Mouse (Mus musculus) liver, embryonic 15.5 days (tissue): ENCODE results near the gene Slco2a1. TPM values are rescaled to one million over a fixed set of nuclear protein-coding genes. Genes with fewer than 3 reads are reported as not detected.

Experiments
- ATAC-seq: fragments of 200-750 bp; cut with Nextera tagmentation; 2 replicates; pipeline ENCODE4 v1.8.0; 2017; ENCODE audit warnings: moderate number of reproducible peaks, mild to moderate bottlenecking, moderate library complexity; ENCODE audit not compliant: insufficient read depth
- H3K27ac ChIP-seq: fragments of 300-500 bp; sonication (generic); replicated peaks from 2 replicates; pipeline ENCODE4 v1.5.1; 2015; ENCODE audit warnings: mild to moderate bottlenecking, inconsistent platforms
- H3K27me3 ChIP-seq: fragments of 300-500 bp; sonication (generic); 2 replicates; pipeline ENCODE4 v1.6.1; 2015; ENCODE audit warnings: mild to moderate bottlenecking, inconsistent platforms
- H3K36me3 ChIP-seq: fragments of 300-500 bp; sonication (generic); replicated peaks from 2 replicates; pipeline ENCODE4 v1.6.1; 2015; ENCODE audit warnings: moderate library complexity, mild to moderate bottlenecking, inconsistent platforms
- H3K4me1 ChIP-seq: fragments of 300-500 bp; sonication (generic); replicated peaks from 2 replicates; pipeline ENCODE4 v1.6.1; 2015; ENCODE audit warnings: inconsistent platforms
- H3K4me2 ChIP-seq: fragments of 300-500 bp; sonication (generic); 2 replicates; pipeline ENCODE4 v1.6.1; 2015; ENCODE audit warnings: moderate library complexity, mild to moderate bottlenecking, inconsistent platforms
- H3K4me3 ChIP-seq: fragments of 300-500 bp; sonication (generic); replicated peaks from 2 replicates; pipeline ENCODE4 v1.5.1; 2015; ENCODE audit warnings: mild to moderate bottlenecking, inconsistent platforms
- H3K9ac ChIP-seq: fragments of 300-500 bp; sonication (generic); 2 replicates; pipeline ENCODE4 v1.6.1; 2015; ENCODE audit warnings: moderate library complexity, mild to moderate bottlenecking, inconsistent platforms
- H3K9me3 ChIP-seq: fragments of 300-500 bp; sonication (generic); replicated peaks from 2 replicates; pipeline ENCODE4 v1.6.1; 2016; ENCODE audit warnings: inconsistent platforms
- WGBS: fragments of 180-500 bp; shearing (Covaris S2); methylation state at CpG from one replicate; pipeline ENCODE4 v1.1.7; 2015; ENCODE audit warnings: mixed read lengths; ENCODE audit not compliant: insufficient replicate concordance; 5-methylcytosine and 5-hydroxymethylcytosine counted together
- polyA plus RNA-seq: library from polyadenylated mRNA; unstranded; fragments of >200 nt; fragmentation: Nextera tagmentation; extraction: Ambion mirVana; gene quantifications from 2 replicates; pipeline ENCODE4 v1.2.1, GENCODE M21; 2015

Gene Slco2a1
- polyA plus RNA-seq, 1 experiment from 2014 or later: 7.3 TPM

DNA sequence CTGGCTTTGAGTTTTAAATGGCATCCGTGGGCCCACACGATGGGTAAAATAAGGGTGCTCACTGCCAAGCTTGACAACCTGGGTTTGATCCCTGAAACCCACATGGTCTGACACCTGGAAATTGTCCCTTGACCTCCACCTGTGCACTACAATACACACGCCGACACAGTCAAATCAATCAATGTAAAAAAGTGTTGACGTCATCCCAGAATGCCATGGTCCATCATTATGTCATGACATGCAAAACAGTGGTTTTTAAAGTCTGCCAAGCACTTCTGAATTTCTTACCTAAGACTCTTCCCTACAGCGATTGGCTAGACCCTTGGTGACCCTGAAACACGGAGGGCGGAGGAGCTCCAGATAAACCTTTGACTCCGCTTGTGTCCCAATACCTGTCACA lies 23.9 kb upstream of the Slco2a1 start:
- Histone ChIP-seq H3K27me3 (no peaks in the 10 kb centered on the region), H3K4me2 (no peak overlapping the region), H3K9ac (no peak overlapping the region), H3K4me3 (no peak overlapping the region), H3K4me1 (no peaks in the 10 kb centered on the region), H3K36me3 (no peaks in the 10 kb centered on the region), H3K9me3 (no peaks in the 10 kb centered on the region), H3K27ac (no peak overlapping the region)
- ATAC-seq: no peak
- WGBS: 73% methylated on average over 9 of the region's 9 CpGs

DNA sequence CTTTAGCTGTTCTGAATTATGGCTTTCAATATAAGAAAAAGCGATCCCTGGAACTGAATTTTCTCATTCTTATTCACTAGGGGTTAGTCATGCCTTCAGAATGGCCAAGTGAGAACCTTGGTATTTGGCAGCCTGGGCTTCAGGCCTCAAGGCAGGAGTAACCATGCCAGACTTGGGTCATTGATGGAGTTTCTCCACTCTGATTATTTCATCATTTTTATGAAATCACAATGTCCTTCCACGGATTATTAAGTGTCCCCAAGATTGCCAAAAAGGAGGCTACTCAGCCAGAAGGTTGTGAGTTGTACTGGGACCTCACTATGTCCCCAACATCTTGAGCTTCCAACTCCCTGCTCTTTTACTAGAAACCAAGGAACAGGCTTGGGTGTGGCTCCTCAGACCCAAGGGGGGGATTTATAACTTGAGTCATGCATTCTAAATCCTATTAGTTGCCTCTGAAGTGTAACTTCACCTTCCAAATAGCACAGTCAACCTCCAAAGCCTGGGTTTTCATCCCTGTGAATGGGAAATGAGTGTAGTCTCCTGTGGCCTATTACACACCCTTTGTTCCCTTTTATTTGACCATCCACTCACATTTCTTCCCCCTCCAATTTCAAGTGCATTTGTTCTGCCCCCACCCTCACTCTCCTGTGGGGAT lies 16.0 kb upstream of the Slco2a1 start:
- Histone ChIP-seq H3K9me3 (no peaks in the 10 kb centered on the region), H3K4me2 (no peak overlapping the region), H3K27me3 (no peaks in the 10 kb centered on the region), H3K27ac (no peak overlapping the region), H3K4me3 (no peak overlapping the region), H3K36me3 (no peaks in the 10 kb centered on the region), H3K9ac (no peak overlapping the region), H3K4me1 (no peaks in the 10 kb centered on the region)
- no peak for ATAC-seq
- 47% methylated on average over 2 of the region's 2 CpGs for WGBS

DNA sequence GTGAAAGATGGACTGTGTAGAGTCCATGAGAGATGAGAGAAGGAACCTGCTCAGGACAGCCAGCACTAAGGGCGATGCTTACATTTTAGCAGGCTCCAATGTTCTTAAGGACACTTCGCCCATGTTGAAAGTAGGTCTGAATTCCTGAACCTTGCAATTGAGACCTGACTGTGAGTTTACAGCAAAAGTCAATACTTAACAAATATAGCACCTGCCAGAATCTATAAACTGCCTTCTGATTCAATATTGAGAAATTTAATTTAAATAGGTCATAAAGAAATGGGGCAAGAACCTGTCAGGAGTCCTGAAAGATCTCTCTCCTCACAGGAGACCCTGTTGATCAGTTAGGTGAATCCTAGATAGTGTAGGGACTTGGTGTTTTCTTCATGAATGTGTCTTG lies 12.6 kb upstream of the Slco2a1 start:
- Histone ChIP-seq H3K9me3 (no peaks in the 10 kb centered on the region), H3K9ac (no peak overlapping the region), H3K27ac (no peak overlapping the region), H3K4me1 (peaks cover 5% of the 10 kb centered on the region; the same call in 1 of the 2 replicates), H3K27me3 (no peaks in the 10 kb centered on the region), H3K4me2 (no peak overlapping the region), H3K4me3 (no peak overlapping the region), H3K36me3 (no peaks in the 10 kb centered on the region)
- ATAC-seq: no peak
- WGBS: 71% methylated on average over 2 of the region's 2 CpGs

DNA sequence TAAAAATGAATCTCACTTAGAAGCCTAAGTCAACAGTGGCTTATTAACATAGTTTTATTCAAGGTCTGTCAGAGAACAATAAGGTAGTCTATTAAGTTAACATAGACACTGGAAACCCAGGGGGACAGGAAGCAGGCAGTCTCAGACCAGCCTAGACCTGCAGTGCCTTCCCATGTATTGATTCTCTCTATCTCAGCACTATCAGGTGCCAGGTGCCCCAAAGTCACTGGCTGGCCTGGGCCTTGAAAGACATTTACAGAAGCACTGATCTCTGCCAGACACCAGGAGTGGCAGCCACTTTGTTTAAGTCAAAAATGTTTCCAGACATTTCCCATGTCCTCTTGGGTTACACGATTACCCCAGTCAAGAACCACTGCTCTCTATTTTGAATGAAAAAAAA lies 11.4 kb upstream of the Slco2a1 start:
- Histone ChIP-seq H3K9ac (no peak overlapping the region), H3K27me3 (no peaks in the 10 kb centered on the region), H3K9me3 (no peaks in the 10 kb centered on the region), H3K27ac (no peak overlapping the region), H3K36me3 (no peaks in the 10 kb centered on the region), H3K4me3 (no peak overlapping the region), H3K4me1 (peaks cover 7% of the 10 kb centered on the region; the same call in 1 of the 2 replicates), H3K4me2 (no peak overlapping the region)
- 44% methylated on average over 1 of the region's 1 CpGs for WGBS
- no peak for ATAC-seq

DNA sequence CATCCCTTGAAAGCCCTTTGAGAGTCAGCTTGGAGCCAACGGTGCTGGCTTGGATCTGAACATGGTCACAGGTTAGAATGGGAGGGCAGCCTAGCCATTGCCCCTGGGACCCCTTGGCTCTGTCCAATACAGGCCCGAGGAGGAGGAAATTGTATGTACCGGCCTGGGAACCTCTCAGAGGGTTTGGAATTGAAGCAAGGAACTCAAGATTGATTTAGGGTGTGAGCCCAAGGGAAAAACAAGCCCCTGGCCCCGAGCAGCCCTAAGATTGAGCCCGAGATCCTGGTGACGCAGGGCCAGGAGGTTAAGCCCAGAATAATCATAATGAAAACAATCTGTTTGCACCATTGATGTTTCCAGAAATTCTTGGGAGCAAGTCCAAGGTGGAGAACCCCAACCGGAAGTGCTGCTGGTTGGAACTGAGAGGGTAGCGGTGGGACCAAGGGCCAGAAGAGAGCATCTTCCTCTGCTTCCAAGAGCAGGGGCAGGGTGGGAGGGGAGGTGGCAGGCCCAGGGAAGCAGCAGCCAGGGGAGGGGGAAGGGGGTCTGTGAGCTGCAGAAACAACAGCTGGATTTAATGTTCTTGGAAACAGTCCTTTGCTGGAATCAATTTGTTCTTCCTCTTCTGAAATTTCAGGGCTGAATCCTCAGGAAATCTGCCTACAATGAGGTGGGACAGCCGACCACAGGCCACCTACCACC lies 10.6 kb upstream of the Slco2a1 start:
- WGBS: 51% methylated on average over 9 of the region's 9 CpGs
- no peak overlapping the region for H3K27ac ChIP-seq

DNA sequence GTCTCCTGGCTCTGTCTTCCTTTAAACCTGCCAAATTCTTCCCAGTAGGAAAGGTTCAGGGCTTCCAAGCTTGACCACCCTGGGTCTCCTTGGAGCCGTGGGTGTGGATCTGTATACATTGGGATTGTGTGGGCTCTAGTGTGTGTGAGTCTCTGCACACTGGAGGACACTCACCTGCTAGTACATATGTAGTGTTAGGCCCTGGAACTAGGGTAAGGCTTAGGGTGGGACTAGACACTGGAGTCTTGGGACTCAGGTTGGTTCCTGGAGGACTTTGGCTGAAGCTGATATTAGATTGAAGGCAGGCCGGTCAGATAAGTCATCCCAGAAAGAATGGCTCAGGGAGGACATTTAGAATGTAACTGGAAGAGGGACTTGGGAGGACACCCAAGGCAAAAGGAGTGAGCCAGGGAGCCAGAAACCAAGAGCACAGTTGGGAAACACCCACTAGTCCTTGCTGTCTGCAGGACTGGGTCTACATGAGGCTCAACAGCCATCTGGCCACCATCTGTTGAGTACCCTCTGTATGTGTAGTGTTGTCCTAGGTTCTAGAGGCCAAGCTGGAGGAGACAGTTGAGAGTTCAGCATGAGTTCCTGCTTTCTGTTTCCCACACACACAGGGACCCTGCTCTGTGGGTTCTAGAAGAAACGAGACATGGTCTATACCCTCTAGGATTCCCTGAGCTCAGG lies 9.4 kb upstream of the Slco2a1 start:
- no peak for ATAC-seq
- 66% methylated on average over 3 of the region's 3 CpGs for WGBS

More for the DNA sequence above, 10.6 kb upstream of the Slco2a1 start:
- H3K9me3 ChIP-seq: no peaks in the 10 kb centered on the region
- H3K4me2 ChIP-seq: no peak overlapping the region
- H3K27me3 ChIP-seq: no peaks in the 10 kb centered on the region
- no peak for ATAC-seq
- peaks cover 7% of the 10 kb centered on the region; the same call in 1 of the 2 replicates for H3K4me1 ChIP-seq
- no peak overlapping the region for H3K9ac ChIP-seq
- H3K36me3 ChIP-seq: no peaks in the 10 kb centered on the region
- no peak overlapping the region for H3K4me3 ChIP-seq

DNA sequence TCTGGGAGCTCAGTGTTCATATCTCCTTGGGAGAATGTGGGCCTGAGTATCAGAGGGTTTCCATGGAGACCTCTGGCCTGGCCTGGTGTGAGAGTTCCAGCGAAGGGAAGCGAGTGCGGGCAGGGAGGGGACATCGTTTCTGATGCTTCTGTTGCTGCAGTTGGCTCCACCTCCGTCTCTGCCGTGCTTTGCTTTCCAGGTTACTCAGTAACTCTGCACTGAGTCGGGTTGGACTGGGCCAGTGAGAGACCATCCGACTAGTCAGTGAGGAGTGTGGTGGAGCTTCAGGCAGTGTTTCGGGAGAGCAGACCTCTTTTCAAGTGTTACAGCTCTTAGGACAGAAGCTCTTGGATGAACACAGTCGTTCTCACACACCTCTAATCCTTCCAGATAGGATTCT lies 8.6 kb upstream of the Slco2a1 start:
- no peak overlapping the region for H3K4me3 ChIP-seq
- ATAC-seq: peak; percentile 81
- no peaks in the 10 kb centered on the region for H3K27me3 ChIP-seq
- H3K4me1 ChIP-seq: peaks cover 7% of the 10 kb centered on the region; the same call in 1 of the 2 replicates
- H3K27ac ChIP-seq: 0 out of 2 replicates have a peak overlapping the region, but pooled peaks have one; percentile 45
- no peaks in the 10 kb centered on the region for H3K36me3 ChIP-seq
- H3K9me3 ChIP-seq: no peaks in the 10 kb centered on the region
- WGBS: 58% methylated on average over 10 of the region's 10 CpGs
- H3K4me2 ChIP-seq: peak overlapping the region; percentile 25; the same call in 1 of the 2 replicates
- no peak overlapping the region for H3K9ac ChIP-seq

More for the DNA sequence above, 9.4 kb upstream of the Slco2a1 start:
- H3K4me2 ChIP-seq: no peak overlapping the region
- no peak overlapping the region for H3K9ac ChIP-seq
- no peak overlapping the region for H3K27ac ChIP-seq
- H3K27me3 ChIP-seq: no peaks in the 10 kb centered on the region
- H3K4me1 ChIP-seq: peaks cover 7% of the 10 kb centered on the region; the same call in 1 of the 2 replicates
- H3K9me3 ChIP-seq: no peaks in the 10 kb centered on the region
- no peaks in the 10 kb centered on the region for H3K36me3 ChIP-seq
- H3K4me3 ChIP-seq: no peak overlapping the region

DNA sequence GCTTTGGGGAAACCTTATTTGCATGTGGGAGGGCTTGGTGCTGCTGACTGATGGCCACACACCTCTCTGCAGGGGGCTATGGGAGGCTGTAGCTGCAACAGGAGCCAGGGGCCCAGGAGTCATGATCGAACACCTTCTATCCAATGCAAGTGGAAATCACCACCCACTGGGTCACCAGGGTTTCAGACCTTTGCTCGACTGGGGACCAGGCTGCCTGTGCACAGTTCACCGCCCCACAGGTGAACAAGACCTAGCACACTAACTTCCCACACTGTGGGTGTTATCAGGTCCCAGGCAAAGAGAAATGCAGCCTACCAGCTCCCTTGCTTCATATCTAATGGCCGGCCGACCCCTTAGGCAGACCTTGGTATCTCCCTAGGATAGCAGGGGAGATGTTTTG lies 8.1 kb upstream of the Slco2a1 start:
- 72% methylated on average over 5 of the region's 5 CpGs for WGBS
- no peak overlapping the region for H3K4me3 ChIP-seq
- peak overlapping the region; percentile 25; the same call in 1 of the 2 replicates for H3K4me2 ChIP-seq
- H3K9ac ChIP-seq: no peak overlapping the region
- no peaks in the 10 kb centered on the region for H3K9me3 ChIP-seq
- peak; percentile 41 for ATAC-seq
- H3K27ac ChIP-seq: 0 out of 2 replicates have a peak overlapping the region, but pooled peaks have one; percentile 45
- H3K4me1 ChIP-seq: peaks cover 7% of the 10 kb centered on the region; the same call in 1 of the 2 replicates
- H3K27me3 ChIP-seq: no peaks in the 10 kb centered on the region
- no peaks in the 10 kb centered on the region for H3K36me3 ChIP-seq

DNA sequence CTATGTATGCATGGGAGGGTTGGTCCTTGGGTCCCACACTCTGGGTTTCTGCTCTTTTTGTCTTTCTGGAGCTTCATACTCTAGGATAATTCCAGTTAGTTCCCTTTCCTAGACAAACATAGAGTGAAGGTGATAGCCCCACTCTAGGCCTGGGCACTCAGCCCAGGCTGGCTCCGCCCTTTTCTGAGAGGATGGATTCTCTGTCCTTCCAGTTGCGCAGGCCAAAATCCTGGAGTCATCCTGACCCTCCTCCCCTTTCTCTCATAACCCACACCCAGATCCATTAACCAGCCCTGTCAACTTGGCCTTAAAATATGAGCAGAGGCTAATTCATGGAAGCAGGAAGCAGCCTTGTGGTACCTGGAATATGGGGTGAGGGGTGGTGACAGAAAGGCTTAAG lies 6.7 kb upstream of the Slco2a1 start:
- WGBS: 74% methylated on average over 2 of the region's 2 CpGs
- no peak overlapping the region for H3K27ac ChIP-seq

DNA sequence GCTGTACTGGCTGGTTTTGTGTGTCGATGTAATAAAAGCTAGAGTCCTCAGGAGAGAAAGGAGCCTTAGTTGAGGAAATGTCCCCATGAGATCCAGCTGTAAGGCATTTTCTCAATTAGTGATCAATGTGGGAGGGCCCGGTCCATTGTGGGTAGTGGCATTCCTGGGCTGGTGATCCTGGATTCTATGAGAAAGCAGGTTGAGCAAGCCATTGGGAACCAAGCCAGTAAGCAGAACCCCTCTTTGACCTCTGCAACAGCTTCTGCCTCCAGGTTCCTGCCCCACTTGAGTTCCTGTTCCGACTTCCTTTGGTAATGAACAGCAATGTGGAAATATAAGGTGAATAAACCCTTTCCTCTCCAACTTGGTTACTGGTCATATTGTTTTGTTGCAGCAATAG lies 6.1 kb upstream of the Slco2a1 start:
- Histone ChIP-seq H3K4me3 (no peak overlapping the region), H3K36me3 (no peaks in the 10 kb centered on the region), H3K9me3 (no peaks in the 10 kb centered on the region), H3K9ac (no peak overlapping the region), H3K27ac (no peak overlapping the region), H3K4me1 (peaks cover 7% of the 10 kb centered on the region; the same call in 1 of the 2 replicates), H3K27me3 (no peaks in the 10 kb centered on the region), H3K4me2 (no peak overlapping the region)
- WGBS: 49% methylated on average over 3 of the region's 3 CpGs
- no peak for ATAC-seq

More for the DNA sequence above, 6.7 kb upstream of the Slco2a1 start:
- Histone ChIP-seq H3K4me1 (peaks cover 7% of the 10 kb centered on the region; the same call in 1 of the 2 replicates), H3K27me3 (no peaks in the 10 kb centered on the region), H3K9ac (no peak overlapping the region), H3K9me3 (no peaks in the 10 kb centered on the region), H3K4me2 (no peak overlapping the region), H3K36me3 (no peaks in the 10 kb centered on the region), H3K4me3 (no peak overlapping the region)
- no peak for ATAC-seq

DNA sequence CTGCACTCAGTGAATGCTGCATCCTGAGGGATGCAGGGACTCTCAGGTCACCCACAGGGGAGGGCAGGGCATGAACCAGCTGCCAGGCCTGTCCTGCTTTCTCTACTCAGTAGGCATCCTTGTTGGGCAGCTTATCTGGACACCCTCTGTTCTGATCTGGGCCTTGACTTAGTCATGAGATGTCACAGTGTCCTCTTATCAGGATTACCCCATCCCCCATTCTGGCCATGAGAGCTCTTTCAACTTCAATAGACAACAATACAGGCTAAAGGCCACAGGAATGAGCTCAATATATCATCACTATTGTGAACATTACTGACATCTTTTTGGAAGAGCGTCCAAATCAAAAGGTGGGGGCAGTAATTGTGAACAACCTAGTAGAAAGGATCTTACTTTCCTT lies 3.4 kb upstream of the Slco2a1 start:
- Histone ChIP-seq H3K27me3 (no peaks in the 10 kb centered on the region), H3K4me3 (no peak overlapping the region), H3K4me2 (no peak overlapping the region), H3K9ac (no peak overlapping the region), H3K4me1 (peaks cover 7% of the 10 kb centered on the region; the same call in 1 of the 2 replicates), H3K27ac (no peak overlapping the region), H3K9me3 (no peaks in the 10 kb centered on the region), H3K36me3 (no peaks in the 10 kb centered on the region)
- WGBS: 68% methylated on average over 1 of the region's 1 CpGs
- ATAC-seq: no peak
